Mouse (Mus musculus): ENCODE results near the gene Aggf1.

GRCm38 (mm10) chr13:95336122-95336677, 39.0 kb downstream of the Aggf1 start:
- TF ChIP-seq EP300 (IDR thresholded peaks at IDR 0.05; ENCODE audit: low read depth) (no peak), CTCF (IDR thresholded peaks at IDR 0.05; ENCODE audit: low read depth) (no peak)

Measured in liver, embryonic 14.5 days (tissue).